Mouse (Mus musculus) midbrain, embryonic 10.5 days (tissue): ENCODE results near the gene Fam69b. TPM values are rescaled to one million over a fixed set of nuclear protein-coding genes. Genes with fewer than 3 reads are reported as not detected.

Source experiments
- DNase-seq: peaks from one replicate; pipeline ENCODE4 v3.0.0-alpha.2; 2017; ENCODE audit warnings: low spot score
- H3K27ac ChIP-seq: fragments of 300-500 bp; sonication (generic); replicated peaks from 2 replicates; pipeline ENCODE4 v1.5.1; 2016; ENCODE audit warnings: mild to moderate bottlenecking
- H3K27me3 ChIP-seq: fragments of 300-500 bp; sonication (generic); 2 replicates; pipeline ENCODE4 v1.6.1; 2016; ENCODE audit warnings: low read depth, mild to moderate bottlenecking; ENCODE audit not compliant: poor library complexity, severe bottlenecking
- H3K36me3 ChIP-seq: fragments of 300-500 bp; sonication (generic); 2 replicates; pipeline ENCODE4 v1.6.1; 2016; ENCODE audit warnings: mild to moderate bottlenecking, moderate library complexity
- H3K4me1 ChIP-seq: fragments of 300-500 bp; sonication (generic); 2 replicates; pipeline ENCODE4 v1.6.1; 2016
- H3K4me3 ChIP-seq: fragments of 300-500 bp; sonication (generic); 2 replicates; pipeline ENCODE4 v1.5.1; 2016; ENCODE audit warnings: mild to moderate bottlenecking, moderate library complexity
- H3K9me3 ChIP-seq: fragments of 300-500 bp; sonication (generic); replicated peaks from 2 replicates; pipeline ENCODE4 v1.6.1; 2016; ENCODE audit warnings: mild to moderate bottlenecking
- WGBS: fragments of 180-500 bp; shearing (Covaris S2); methylation state at CpG from one replicate; pipeline ENCODE4 v1.1.7; 2016; 5-methylcytosine and 5-hydroxymethylcytosine counted together
- polyA plus RNA-seq: library from polyadenylated mRNA; unstranded; fragments of >200 nt; fragmentation: Nextera tagmentation; extraction: Ambion mirVana; gene quantifications from 2 replicates; pipeline ENCODE4 v1.2.1, GENCODE M21; 2016

Fam69b gene
- polyA plus RNA-seq, 1 experiment from 2014 or later, result 36.4 TPM

DNA sequence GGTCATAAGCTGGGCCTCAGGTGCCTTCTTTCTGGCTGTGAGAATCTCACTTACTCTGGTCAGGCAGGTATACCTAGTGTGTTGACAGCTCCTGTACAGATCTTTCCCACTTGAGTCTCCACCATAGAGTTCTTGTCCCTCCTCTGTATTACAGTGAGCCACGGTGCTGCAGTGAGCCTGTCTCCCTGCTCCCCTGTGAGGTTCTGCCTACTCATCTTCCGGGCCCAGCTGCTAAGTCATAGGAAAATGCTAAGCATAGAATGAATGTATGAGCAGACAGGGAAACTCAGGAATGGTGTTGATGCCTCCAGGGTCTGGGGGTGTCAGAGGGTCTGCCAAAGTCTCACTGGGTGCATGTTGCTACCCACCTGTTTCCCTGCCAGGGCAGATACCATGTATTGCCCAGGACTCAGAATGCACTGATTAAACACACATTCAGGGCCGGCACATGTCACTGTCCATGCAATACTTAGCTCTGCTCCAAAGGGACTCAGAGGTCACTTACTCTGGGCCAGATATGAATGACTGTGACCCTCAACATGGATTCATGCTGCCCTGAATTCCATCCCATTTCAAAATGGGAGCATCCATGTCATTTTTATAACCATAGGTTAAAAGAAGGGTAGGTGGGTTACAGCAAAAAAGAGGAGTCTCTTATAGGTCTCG is 12.7 kb upstream of the Fam69b start:
- Histone ChIP-seq H3K4me3 (no peak overlapping the region), H3K36me3 (no peaks in the 10 kb centered on the region), H3K27ac (no peak overlapping the region), H3K27me3 (0 out of 2 replicates have a peak, but pooled peaks cover 6% of the 10 kb centered on the region), H3K4me1 (peaks cover 4% of the 10 kb centered on the region; the same call in 1 of the 2 replicates), H3K9me3 (no peaks in the 10 kb centered on the region)
- 89% methylated on average over 4 of the region's 4 CpGs for WGBS
- DNase-seq, result no peak

DNA sequence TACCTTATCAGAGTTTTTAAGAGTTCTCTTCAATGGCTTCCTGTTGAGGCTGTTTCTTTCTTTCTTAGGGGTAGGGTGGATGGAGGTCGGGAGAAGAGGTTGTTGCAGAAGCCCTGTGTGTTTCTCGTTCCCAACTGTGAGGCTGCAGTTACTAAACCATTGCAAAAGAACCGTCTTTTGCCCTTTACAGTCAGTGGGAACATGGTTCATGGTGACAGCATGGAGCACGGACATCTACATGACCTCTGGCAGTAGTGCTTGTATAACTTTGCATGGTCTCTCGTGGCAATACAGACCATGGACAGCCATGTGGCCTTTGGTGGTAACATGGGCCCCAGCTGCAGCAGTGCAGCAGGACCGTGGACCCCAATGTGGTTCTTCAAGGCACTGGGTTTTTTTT is 10.9 kb upstream of the Fam69b start:
- H3K27ac ChIP-seq, result no peak overlapping the region
- no peak overlapping the region for H3K4me3 ChIP-seq
- H3K36me3 ChIP-seq, result no peaks in the 10 kb centered on the region
- 79% methylated on average over 6 of the region's 6 CpGs for WGBS
- peaks cover 4% of the 10 kb centered on the region; the same call in 1 of the 2 replicates for H3K4me1 ChIP-seq
- DNase-seq, result no peak
- H3K27me3 ChIP-seq, result 0 out of 2 replicates have a peak, but pooled peaks cover 6% of the 10 kb centered on the region
- no peaks in the 10 kb centered on the region for H3K9me3 ChIP-seq

DNA sequence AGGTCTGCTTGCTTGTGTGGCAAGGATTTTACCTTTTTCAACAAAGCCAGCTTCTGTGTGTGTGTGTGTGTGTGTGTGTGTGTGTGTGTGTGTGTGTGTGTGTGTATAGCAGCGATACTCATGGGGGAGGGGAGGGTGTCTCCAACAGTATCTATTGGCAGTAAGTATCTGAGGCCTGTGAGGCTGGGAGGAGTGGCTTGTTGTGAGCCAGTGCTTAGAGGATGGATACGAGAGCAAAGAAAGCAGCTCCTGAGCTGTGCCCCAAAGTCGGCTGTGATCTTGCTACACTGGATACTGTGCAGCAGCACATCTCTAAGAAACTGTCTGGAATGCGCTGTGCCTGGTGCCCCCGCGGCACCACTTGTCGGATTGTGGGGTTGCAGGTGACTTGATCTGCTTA is 10.3 kb upstream of the Fam69b start:
- Histone ChIP-seq H3K4me3 (no peak overlapping the region), H3K4me1 (peaks cover 4% of the 10 kb centered on the region; the same call in 1 of the 2 replicates), H3K27me3 (0 out of 2 replicates have a peak, but pooled peaks cover 6% of the 10 kb centered on the region), H3K9me3 (no peaks in the 10 kb centered on the region), H3K27ac (no peak overlapping the region), H3K36me3 (no peaks in the 10 kb centered on the region)
- no peak for DNase-seq
- 64% methylated on average over 7 of the region's 7 CpGs for WGBS

DNA sequence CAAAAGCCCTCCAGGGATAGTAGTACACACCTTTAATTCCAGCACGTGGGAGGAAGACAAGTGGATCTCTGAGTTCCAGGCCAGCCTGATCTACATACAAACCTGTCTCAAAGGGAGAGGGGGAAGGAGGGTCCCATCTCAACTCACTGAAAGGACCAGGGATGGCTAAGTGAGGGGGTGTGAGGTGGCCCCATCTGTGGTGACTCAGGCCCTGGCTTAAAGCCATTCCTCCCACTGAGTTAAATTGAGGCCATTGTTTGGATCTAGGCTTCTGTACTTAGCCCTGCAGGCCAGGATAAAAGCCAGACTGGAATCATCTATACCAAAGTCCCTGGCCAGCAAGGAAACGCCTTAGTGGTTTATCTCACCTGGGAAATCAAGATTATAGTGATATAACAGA is 7.0 kb upstream of the Fam69b start:
- Histone ChIP-seq H3K27ac (no peak overlapping the region), H3K4me3 (no peak overlapping the region), H3K36me3 (no peaks in the 10 kb centered on the region), H3K4me1 (no peaks in the 10 kb centered on the region), H3K9me3 (no peaks in the 10 kb centered on the region), H3K27me3 (0 out of 2 replicates have a peak, but pooled peaks cover 6% of the 10 kb centered on the region)
- no peak for DNase-seq
- WGBS, result 60% methylated on average over 2 of the region's 2 CpGs

DNA sequence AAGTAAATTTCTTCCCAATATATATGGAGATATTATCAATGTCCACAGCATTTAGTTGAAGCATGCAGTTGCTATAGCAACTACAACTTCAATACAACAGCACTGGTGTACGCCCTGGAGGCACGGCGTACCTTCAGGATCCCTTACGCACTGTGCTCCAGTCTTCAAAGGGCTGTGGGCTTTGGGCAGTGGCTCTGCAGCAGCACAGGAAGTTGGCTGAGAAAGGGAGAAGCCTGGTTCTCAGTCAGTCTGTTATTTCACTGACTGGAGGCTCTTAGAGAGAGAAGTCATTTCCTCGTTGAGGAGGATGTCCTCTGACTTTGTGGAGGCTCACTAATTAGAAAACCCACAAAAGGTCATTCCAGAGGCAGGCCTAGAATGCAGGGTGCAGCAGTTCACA is 5.3 kb upstream of the Fam69b start:
- WGBS, result 81% methylated on average over 5 of the region's 5 CpGs
- H3K27ac ChIP-seq, result no peak overlapping the region
- peaks cover 16% of the 10 kb centered on the region for H3K27me3 ChIP-seq
- H3K9me3 ChIP-seq, result no peaks in the 10 kb centered on the region
- no peaks in the 10 kb centered on the region for H3K36me3 ChIP-seq
- H3K4me1 ChIP-seq, result peaks cover 7% of the 10 kb centered on the region
- no peak for DNase-seq
- no peak overlapping the region for H3K4me3 ChIP-seq

DNA sequence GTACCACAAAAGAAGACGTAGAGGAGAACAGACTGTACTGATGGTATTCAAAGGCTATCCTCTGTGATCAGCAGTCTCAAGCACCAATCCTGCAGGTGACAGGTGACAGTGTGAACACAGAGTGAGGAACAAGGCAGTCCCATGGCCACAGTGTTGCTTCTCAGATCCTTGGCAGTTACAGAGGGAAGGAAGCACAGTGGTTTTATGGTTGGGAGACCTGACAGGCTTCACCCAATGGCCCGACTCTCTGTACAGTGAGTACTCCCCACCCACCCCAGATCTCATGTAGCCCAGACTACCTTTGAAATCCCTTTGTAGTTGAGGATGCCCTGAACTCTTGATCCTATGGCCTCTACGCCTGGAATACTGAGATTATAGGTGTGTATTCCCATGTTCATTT is 2.8 kb upstream of the Fam69b start:
- 84% methylated on average over 3 of the region's 3 CpGs for WGBS
- no peak overlapping the region for H3K4me3 ChIP-seq
- no peaks in the 10 kb centered on the region for H3K9me3 ChIP-seq
- peaks cover 15% of the 10 kb centered on the region for H3K27me3 ChIP-seq
- peaks cover 31% of the 10 kb centered on the region for H3K4me1 ChIP-seq
- DNase-seq, result no peak
- no peak overlapping the region for H3K27ac ChIP-seq
- H3K36me3 ChIP-seq, result no peaks in the 10 kb centered on the region

DNA sequence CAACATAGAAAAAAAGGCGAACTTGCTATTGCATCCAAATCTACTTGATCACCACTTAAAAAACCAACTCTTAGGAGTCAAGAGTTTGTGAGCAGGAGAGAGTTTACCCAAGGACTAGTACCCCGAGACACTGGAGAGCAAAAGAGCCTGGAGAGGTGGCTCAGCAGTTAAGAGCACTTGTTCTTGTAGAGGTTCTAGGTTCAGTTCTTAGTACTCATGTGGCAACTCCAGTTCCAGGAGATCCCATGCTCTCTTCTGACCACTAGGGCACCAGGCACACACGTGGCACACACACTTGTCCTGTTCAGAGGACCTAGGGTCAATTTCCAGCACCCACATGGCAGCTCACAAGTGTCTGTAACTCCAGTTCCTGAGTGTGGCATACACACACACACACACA is 2.2 kb upstream of the Fam69b start:
- no peak overlapping the region for H3K4me3 ChIP-seq
- 74% methylated on average over 3 of the region's 3 CpGs for WGBS
- no peak overlapping the region for H3K27ac ChIP-seq
- H3K9me3 ChIP-seq, result no peaks in the 10 kb centered on the region
- H3K4me1 ChIP-seq, result peaks cover 33% of the 10 kb centered on the region
- H3K36me3 ChIP-seq, result no peaks in the 10 kb centered on the region
- no peak for DNase-seq
- H3K27me3 ChIP-seq, result peaks cover 15% of the 10 kb centered on the region

DNA sequence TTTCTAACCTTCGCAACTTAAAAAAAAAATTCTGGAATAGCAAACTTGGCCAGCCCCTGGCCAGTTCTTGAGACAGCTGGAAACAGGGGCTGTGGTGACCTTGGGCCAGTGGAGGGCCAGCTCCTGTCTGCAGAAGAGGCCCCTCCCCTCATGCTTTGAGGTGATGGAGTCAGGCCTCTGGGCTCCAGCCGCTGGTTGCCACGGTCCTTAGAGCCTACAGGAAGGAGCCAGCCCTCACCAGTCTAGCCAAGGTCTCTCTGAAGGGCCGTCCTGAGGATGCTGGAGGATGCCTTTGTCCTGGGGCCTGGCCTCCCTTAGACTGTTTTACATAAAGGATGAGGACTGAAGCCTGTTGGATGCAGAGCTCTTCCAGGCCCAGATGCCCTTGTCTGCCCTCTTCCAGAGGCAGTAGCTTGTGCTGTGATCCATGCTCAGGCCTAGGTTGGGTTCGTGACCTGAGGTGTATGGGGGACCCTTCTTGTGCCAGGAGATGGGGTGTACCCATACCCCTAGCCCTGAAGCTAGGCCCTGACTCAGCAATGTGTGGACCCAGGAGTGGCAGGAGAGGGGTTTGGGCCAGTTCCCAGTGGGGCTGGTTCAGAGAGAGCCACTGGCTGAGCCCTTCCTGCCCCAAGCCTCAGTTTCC is 658 bp downstream of the Fam69b start:
- Histone ChIP-seq H3K9me3 (no peaks in the 10 kb centered on the region), H3K27ac (peak overlapping the region; percentile 93), H3K36me3 (peaks cover 22% of the 10 kb centered on the region), H3K4me3 (peak overlapping the region; percentile 82), H3K27me3 (peaks cover 15% of the 10 kb centered on the region), H3K4me1 (peaks cover 50% of the 10 kb centered on the region)
- DNase-seq, result peak; percentile 54
- 20% methylated on average over 5 of the region's 5 CpGs for WGBS

DNA sequence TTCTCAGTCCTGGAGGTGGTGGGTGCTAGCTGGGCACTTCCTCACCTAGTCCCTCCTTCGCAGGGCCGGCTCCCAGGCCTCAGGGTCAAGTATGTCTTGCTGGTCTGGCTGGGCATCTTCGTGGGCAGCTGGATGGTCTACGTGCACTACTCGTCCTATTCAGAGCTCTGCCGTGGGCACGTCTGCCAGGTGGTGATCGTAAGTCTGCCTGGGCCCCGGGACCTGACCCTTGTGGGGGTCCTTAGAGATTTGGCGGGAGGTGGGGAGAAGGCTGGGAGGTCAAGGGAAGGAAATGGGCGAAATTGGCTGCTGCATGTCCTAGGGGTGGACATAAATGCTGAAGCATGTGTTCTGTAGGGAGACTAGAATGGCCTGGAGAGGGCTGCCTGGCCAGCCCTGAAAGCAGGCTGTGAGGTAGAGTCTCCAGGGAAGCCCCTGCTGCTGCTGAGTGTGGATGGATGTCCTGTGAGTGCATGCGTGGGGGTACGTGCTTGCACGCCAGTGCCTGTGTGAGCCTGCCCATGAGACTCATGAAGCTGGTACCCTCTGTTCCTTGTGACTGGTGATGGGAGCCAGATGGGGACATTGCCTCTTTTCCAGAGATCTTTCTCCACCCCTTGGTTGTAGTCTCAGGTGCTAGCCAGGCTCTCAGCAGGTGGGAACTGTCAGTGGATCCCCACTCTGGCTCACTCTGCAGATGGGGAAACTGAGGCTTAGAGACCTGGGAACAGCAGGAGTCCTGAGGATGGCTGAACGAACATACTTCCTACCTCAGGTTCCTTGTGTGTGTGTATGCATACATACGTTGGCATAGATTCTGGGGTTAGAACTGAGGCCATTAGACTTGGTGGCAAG is 4.5 kb downstream of the Fam69b start:
- Histone ChIP-seq H3K36me3 (peaks cover 61% of the 10 kb centered on the region), H3K9me3 (no peaks in the 10 kb centered on the region), H3K4me3 (no peak overlapping the region), H3K27me3 (peaks cover 1% of the 10 kb centered on the region; the same call in 1 of the 2 replicates), H3K4me1 (peaks cover 63% of the 10 kb centered on the region), H3K27ac (no peak overlapping the region)
- 88% methylated on average over 16 of the region's 16 CpGs for WGBS
- DNase-seq, result no peak

DNA sequence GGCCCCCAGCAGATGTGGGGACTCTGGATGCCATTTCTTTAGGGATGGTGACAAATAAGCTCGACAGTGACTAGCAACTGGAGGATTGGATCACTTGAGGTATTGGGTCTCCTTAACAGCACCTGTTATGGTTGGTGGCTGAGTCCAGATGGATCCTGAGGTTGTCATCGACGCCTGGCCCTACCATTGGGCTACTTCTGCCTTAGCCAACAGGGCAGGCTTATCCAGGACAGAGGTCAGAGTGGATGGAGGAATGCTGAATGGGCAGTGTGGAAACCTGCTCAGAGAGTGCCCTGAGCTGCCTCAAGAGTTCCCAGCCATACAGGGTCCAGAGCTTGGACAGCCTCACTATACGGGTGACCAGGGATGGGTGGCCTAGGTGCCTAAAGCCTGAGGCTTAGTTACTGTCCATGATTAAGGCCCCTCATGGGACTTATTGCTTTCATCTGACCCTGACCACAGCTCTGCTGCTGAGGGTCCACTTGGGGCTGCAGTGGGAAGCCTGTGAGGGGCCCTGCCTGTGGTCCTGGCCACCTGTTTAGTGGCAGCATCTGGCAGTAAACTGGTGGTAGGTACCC is 5.8 kb downstream of the Fam69b start:
- H3K36me3 ChIP-seq, result peaks cover 73% of the 10 kb centered on the region
- H3K27me3 ChIP-seq, result no peaks in the 10 kb centered on the region
- no peak for DNase-seq
- H3K27ac ChIP-seq, result 0 out of 2 replicates have a peak overlapping the region, but pooled peaks have one; percentile 0
- peaks cover 63% of the 10 kb centered on the region for H3K4me1 ChIP-seq
- H3K4me3 ChIP-seq, result no peak overlapping the region
- H3K9me3 ChIP-seq, result no peaks in the 10 kb centered on the region
- WGBS, result 68% methylated on average over 4 of the region's 4 CpGs

DNA sequence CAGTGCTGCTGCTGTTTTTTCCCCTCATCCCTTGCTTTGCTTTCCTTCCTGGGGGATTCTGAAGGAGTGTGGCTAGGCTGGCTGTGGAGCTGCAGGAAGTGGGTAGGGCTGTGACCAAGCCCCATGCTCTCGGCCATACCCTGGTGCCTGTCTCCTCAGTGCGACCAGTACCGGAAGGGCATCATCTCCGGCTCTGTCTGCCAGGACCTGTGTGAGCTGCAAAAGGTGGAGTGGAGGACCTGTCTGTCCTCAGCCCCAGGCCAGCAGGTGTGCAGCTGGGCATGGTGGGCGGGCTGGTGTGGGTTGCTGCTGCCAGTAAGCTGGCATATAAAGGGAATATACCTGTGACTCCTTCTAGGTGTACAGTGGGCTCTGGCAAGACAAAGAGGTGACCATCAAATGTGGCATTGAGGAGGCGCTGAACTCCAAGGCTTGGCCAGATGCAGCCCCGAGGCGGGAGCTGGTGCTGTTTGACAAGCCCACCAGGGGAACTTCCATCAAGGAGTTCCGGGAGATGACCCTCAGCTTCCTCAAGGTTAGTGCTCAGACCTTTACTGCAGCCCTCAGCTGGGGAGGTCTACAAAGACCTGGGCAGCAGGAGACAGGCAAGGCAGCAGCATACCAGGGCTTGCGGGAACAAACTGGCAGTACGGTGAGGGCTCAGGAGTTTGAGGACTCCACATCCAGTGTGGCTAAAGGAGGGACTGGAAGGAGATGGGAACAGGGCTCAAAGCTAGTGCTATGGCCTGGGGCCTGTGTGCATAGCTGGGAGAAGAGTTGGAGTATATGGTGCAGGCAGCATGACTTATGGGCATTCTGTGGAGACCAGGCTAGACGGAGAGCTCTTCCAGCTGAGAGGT is 6.6 kb downstream of the Fam69b start:
- WGBS, result 67% methylated on average over 12 of the region's 12 CpGs
- Histone ChIP-seq H3K4me3 (no peak overlapping the region), H3K36me3 (peaks cover 73% of the 10 kb centered on the region), H3K4me1 (peaks cover 59% of the 10 kb centered on the region), H3K27me3 (no peaks in the 10 kb centered on the region), H3K9me3 (no peaks in the 10 kb centered on the region), H3K27ac (no peak overlapping the region)
- DNase-seq, result peak; percentile 35
